Mouse (Mus musculus) megakaryocyte, embryonic 14.5 days (primary cell): ENCODE measurements around the gene Irgq.

Experiments used
- FLI1 ChIP-seq: IDR thresholded peaks from 2 replicates; pipeline ENCODE4 v1.6.1; 2012; ENCODE audit warnings: low read length, inconsistent platforms, mixed read lengths
- GATA1 ChIP-seq: IDR thresholded peaks from 3 replicates; pipeline ENCODE4 v1.6.1; 2012; ENCODE audit warnings: mixed read lengths, low read length, inconsistent platforms, borderline replicate concordance

DNA sequence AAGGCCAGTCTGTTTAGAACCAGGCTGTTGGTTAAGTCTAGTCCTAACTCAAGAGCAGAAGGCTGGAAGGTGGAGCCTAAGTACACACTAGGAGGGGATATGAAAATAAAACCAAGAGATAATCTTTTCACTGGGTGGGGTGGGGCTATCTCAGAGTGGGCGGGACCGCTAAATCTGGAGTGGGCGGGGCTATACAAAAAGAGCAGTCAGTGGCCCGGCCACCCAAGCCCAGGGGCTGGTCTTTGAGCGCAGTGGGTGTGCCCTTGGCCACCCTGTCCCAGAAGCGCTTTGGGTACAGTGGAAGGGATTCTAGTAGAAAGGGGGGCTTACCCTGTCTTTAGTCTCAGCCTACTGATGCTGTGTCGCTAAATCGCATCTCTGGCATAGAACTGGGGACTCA is 56.3 kb downstream of the Irgq start:
- TF ChIP-seq GATA1 = no peak
- no peak for TF ChIP-seq FLI1
